Mouse (Mus musculus) kidney, postnatal 0 days (tissue): ENCODE measurements around the gene Xkr7. TPM values are rescaled to one million over a fixed set of nuclear protein-coding genes. Genes with fewer than 3 reads are reported as not detected.

Experiments used
- ATAC-seq: fragments of 200-750 bp; cut with Nextera tagmentation; replicated peaks from 2 replicates; pipeline ENCODE4 v1.8.0; 2017; ENCODE audit warnings: low read depth, moderate number of reproducible peaks, moderate TSS enrichment, moderate library complexity; ENCODE audit not compliant: low FRiP score
- DNase-seq: peaks from one replicate; pipeline ENCODE4 v3.0.0-alpha.2; 2016; ENCODE audit warnings: low spot score
- H3K27ac ChIP-seq: fragments of 300-500 bp; sonication (generic); 2 replicates; pipeline ENCODE4 v1.5.1; 2014; ENCODE audit warnings: mild to moderate bottlenecking
- H3K27me3 ChIP-seq: fragments of 300-500 bp; sonication (generic); 2 replicates; pipeline ENCODE4 v1.6.1; 2014; ENCODE audit warnings: low read length, mixed read lengths; ENCODE audit not compliant: insufficient read depth
- H3K36me3 ChIP-seq: fragments of 300-500 bp; sonication (generic); 2 replicates; pipeline ENCODE4 v1.6.1; 2014; ENCODE audit warnings: low read length, mixed read lengths; ENCODE audit not compliant: insufficient read depth
- H3K4me1 ChIP-seq: fragments of 300-500 bp; sonication (generic); replicated peaks from 2 replicates; pipeline ENCODE4 v1.6.1; 2014; ENCODE audit warnings: antibody characterized with exemption, low read length, mixed read lengths; ENCODE audit not compliant: insufficient read depth
- H3K4me2 ChIP-seq: fragments of 300-500 bp; sonication (generic); 2 replicates; pipeline ENCODE4 v1.6.1; 2014; ENCODE audit warnings: mild to moderate bottlenecking, low read length, moderate library complexity, mixed read lengths
- H3K4me3 ChIP-seq: fragments of 300-500 bp; sonication (generic); replicated peaks from 2 replicates; pipeline ENCODE4 v1.5.1; 2014; ENCODE audit warnings: low read depth, low read length
- H3K9ac ChIP-seq: fragments of 300-500 bp; sonication (generic); 2 replicates; pipeline ENCODE4 v1.6.1; 2014; ENCODE audit warnings: low read depth, low read length
- H3K9me3 ChIP-seq: fragments of 300-500 bp; sonication (generic); replicated peaks from 2 replicates; pipeline ENCODE4 v1.6.1; 2016; ENCODE audit warnings: low read length, inconsistent platforms, mixed read lengths
- CTCF ChIP-seq: IDR thresholded peaks from 2 replicates; pipeline ENCODE4 v1.5.1; 2016; ENCODE audit warnings: antibody characterized with exemption, low read depth, mild to moderate bottlenecking, moderate library complexity
- WGBS: fragments of 180-500 bp; shearing (Covaris S2); extraction: QIAGEN DNeasy Blood & Tissue Kit; methylation state at CpG from one replicate; pipeline ENCODE4 v1.1.7; 2014; 5-methylcytosine and 5-hydroxymethylcytosine counted together
- polyA plus RNA-seq: library from polyadenylated mRNA; unstranded; fragments of >200 nt; fragmentation: Nextera tagmentation; extraction: Ambion mirVana; gene quantifications from 2 replicates; pipeline ENCODE4 v1.2.1, GENCODE M21; 2015

The Xkr7 gene
- polyA plus RNA-seq, 1 experiment from 2014 or later, result not detected

DNA sequence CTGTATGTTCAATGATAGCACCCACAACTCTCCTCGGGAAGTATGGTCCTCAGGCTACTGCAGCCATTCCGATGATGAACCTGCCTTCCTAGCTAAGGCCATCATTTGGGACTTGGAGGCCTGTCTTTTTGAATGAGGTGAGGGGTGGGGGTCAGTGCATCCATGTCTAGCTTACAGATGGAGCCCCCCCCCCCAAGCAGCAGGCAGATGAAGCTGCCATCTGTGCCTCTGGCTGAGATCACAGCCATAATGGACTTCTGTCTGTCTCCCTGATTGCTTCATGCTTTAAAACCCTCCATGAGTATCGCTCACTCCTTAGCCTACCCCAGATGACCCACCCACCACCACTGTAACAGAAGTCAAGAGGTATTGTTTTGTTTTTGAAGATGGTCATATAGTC is 12.3 kb upstream of the Xkr7 start:
- Histone ChIP-seq H3K9ac (no peak overlapping the region), H3K4me2 (no peak overlapping the region), H3K36me3 (no peaks in the 10 kb centered on the region), H3K9me3 (no peaks in the 10 kb centered on the region), H3K27ac (no peak overlapping the region), H3K27me3 (no peaks in the 10 kb centered on the region), H3K4me1 (peaks cover 3% of the 10 kb centered on the region), H3K4me3 (no peak overlapping the region)
- WGBS, result 77% methylated on average over 3 of the region's 3 CpGs
- no peak for DNase-seq
- no peak for ATAC-seq
- TF ChIP-seq CTCF, result no peak

DNA sequence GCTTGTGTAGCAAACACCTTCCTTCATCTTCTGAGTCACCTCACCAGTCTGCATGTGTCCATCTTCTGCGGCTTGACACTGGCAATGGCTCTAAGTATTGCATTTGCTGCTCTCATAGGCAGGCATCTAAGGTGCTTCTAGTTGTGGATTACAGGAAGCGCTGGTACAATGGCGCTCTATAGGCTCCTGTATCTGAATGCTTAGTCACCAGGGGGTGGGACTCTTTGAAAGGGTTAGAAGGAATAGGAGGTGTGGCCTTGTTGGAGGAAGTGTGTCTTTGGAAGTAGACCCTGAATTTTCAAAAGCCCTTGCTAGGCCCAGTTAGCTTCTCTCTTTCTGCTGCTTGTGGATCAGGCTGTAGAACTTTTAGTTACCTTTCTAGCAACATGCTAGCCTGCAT is 10.5 kb upstream of the Xkr7 start:
- ATAC-seq, result no peak
- H3K9me3 ChIP-seq, result no peaks in the 10 kb centered on the region
- no peak for DNase-seq
- H3K4me2 ChIP-seq, result no peak overlapping the region
- no peak overlapping the region for H3K4me3 ChIP-seq
- H3K27me3 ChIP-seq, result no peaks in the 10 kb centered on the region
- 57% methylated on average over 3 of the region's 3 CpGs for WGBS
- no peak overlapping the region for H3K27ac ChIP-seq
- no peaks in the 10 kb centered on the region for H3K4me1 ChIP-seq
- TF ChIP-seq CTCF, result no peak
- no peak overlapping the region for H3K9ac ChIP-seq
- no peaks in the 10 kb centered on the region for H3K36me3 ChIP-seq

DNA sequence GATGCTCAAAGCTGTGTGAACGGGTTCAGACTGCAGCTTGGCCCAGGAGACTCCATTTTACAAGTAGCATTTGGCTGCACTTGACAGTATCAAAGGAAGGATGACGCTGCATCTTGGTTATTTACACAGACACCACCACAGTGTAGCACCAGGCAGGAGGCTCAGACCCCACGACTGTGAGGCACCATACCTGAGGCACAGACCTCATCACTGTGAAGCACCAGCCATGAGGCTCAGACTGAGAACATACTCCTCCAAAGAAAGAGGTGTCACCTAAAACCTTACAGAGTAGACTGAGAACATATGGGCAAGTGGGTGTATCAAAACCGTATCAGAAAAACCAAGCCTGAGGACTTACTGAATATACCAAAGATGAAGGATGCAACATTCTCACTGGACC is 8.8 kb upstream of the Xkr7 start:
- 39% methylated on average over 4 of the region's 4 CpGs for WGBS
- TF ChIP-seq CTCF, result no peak
- Histone ChIP-seq H3K27me3 (no peaks in the 10 kb centered on the region), H3K27ac (no peak overlapping the region), H3K36me3 (no peaks in the 10 kb centered on the region), H3K4me3 (no peak overlapping the region), H3K9me3 (no peaks in the 10 kb centered on the region), H3K9ac (no peak overlapping the region), H3K4me1 (no peaks in the 10 kb centered on the region), H3K4me2 (no peak overlapping the region)
- DNase-seq, result no peak
- no peak for ATAC-seq

DNA sequence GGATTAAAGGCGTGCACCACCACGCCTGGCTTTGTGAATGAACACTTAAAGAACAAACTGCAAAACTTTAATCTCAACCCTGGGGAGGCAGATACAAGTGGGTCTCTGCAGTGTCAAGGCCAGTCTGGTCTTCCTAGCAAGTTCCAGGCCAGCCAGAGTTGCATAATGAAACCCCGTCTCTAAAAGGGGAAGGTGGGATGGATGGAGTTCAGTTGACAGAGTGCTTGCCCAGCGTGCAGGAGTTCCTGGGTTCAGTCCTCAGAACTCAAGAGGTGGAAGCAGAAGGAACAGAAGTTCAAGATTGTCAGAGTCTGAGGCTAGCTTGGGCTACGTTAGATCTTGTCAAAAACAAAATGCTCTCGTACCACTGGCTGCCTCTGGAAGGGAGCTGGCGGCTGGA is 5.6 kb upstream of the Xkr7 start:
- no peaks in the 10 kb centered on the region for H3K36me3 ChIP-seq
- H3K9me3 ChIP-seq, result no peaks in the 10 kb centered on the region
- H3K4me2 ChIP-seq, result no peak overlapping the region
- no peak overlapping the region for H3K27ac ChIP-seq
- ATAC-seq, result no peak
- H3K4me1 ChIP-seq, result no peaks in the 10 kb centered on the region
- TF ChIP-seq CTCF, result no peak
- H3K9ac ChIP-seq, result no peak overlapping the region
- DNase-seq, result no peak
- WGBS, result 78% methylated on average over 7 of the region's 7 CpGs
- peaks cover 8% of the 10 kb centered on the region for H3K27me3 ChIP-seq
- no peak overlapping the region for H3K4me3 ChIP-seq

DNA sequence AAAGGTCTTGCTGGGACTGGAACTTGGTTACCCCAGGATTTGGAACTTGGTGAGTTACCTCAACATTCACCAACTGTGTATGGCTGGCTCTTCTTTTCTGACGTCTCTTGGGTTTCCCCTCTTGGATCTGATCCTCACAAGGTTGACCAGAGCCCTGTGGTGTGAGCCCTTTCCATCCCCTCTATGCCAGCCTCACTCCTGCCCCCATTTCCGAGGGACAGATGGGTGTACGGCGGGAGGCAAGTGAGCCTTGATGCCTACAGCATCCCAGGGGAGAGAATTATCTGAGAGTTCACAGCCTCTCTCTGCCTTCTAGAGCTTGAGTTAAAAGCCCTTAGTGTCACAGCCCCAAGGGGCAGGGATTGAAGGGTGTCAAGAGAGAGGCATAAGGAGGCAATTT is 4.2 kb upstream of the Xkr7 start:
- Histone ChIP-seq H3K9ac (no peak overlapping the region), H3K27me3 (peaks cover 21% of the 10 kb centered on the region), H3K9me3 (no peaks in the 10 kb centered on the region), H3K4me3 (no peak overlapping the region), H3K27ac (no peak overlapping the region), H3K4me2 (no peak overlapping the region), H3K36me3 (no peaks in the 10 kb centered on the region), H3K4me1 (peaks cover 7% of the 10 kb centered on the region; the same call in 1 of the 2 replicates)
- no peak for DNase-seq
- 65% methylated on average over 4 of the region's 4 CpGs for WGBS
- ATAC-seq, result no peak
- TF ChIP-seq CTCF, result no peak

DNA sequence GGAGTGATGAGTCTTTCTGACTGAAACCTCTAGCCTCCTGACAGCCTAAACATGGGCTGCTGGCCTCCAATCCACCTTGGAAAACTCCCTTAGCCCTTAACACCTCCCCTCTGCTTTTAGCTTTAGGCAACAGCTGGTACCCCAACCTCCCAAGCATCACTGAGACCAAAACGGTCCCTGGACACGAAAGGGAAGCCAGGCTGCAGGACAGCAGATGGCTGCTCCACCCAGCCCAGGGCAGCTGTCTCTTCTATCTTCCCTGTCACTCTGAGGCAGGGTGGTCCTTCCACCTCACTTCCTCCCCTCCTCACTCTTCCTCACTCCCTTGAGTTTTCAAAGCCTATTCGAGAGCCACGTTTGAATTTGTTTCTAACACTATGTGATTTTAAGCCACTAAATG is 1.2 kb upstream of the Xkr7 start:
- Histone ChIP-seq H3K4me3 (no peak overlapping the region), H3K36me3 (no peaks in the 10 kb centered on the region), H3K4me1 (peaks cover 9% of the 10 kb centered on the region; the same call in 1 of the 2 replicates), H3K9me3 (no peaks in the 10 kb centered on the region), H3K27ac (no peak overlapping the region), H3K4me2 (no peak overlapping the region), H3K27me3 (peaks cover 24% of the 10 kb centered on the region), H3K9ac (no peak overlapping the region)
- WGBS, result 15% methylated on average over 4 of the region's 4 CpGs
- no peak for DNase-seq
- ATAC-seq, result no peak
- no peak for TF ChIP-seq CTCF
